Mouse (Mus musculus): ENCODE results near the gene Cln6.
"Not testable (repeated sequence)": the region's sequence is repeated elsewhere in the genome, so short reads cannot be mapped to it uniquely, and the experiment has no call there.

The Cln6 gene

DNA sequence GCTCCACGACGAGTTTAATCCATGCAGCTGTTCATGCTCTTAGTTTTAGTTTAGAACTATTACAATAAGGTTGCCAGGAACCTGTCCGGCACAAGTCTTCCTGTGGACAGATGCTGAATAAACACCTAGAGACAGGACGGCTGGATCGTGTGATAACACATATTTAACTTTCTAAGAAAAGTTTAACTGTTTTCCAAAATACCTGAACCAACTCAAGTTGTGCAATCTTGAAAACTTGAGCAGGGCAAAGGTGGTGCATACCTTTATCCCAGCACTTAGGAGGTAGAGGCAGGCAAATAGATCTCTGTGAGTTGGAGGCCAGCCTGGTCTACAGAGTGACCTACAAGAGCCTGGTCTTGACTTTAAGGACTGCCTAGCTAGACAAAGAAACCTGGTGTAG lies 3.7 kb upstream of the Cln6 start:
- no peak for DNase-seq

GRCm38 (mm10) chr9:62835705-62836446 lies 2.7 kb upstream of the Cln6 start:
- no peak for DNase-seq

- DNase-seq, result no peak
Measured at GRCm38 (mm10) chr9:62837611-62838010, 974 bp upstream of the Cln6 start.

DNA sequence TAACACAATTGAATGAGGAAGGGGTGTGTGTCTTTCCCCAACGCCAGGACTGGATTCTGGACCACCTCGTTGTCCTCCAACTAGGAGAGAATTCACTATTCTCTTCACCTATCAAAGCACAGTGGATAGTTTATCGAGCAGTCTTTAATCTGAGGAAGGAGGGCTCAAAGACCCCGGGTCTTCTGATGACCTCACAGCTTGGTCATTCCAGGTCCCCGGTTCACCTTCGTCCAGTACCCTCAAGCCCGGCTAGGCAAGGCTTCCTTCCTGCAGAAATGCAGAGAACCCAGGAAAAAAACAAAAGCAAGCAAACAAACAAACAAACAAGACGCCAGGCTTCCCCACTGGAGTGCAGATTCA lies 459 bp upstream of the Cln6 start:
- no peak for DNase-seq

GRCm38 (mm10) chr9:62839172-62839770 lies 686 bp downstream of the Cln6 start:
- peak; percentile 47 to 69 for DNase-seq

DNA sequence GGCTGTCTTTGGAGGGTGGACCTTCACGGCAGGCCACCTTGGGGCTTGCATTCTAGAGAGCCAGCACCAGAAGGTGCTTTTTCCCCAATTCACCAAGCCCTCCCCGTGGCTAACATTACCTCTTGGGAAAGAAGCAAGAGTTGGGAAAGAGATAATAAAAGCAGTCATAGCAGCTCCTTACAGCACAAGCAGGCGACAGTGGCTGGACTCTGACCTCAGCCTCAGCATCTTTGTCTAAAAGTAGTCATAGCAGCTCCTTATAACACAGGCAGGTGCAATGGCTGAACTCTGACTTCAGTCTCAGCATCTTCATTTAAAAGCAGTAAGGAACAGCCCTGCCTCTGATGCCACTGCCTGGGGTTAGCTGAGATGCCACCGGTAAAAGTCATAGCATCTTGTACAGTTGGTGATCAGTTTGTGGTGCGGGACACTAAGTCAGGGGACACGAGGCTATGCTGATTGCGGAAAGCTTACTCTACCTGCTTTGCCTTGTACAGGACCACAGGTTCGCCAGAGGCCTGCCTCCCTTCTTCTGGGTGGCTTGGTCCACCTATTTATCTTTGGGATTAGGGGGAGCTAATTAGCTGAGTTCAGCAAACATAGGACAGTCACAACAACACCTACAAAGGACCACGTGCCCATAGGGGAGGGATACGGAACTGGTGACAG lies 4.9 kb downstream of the Cln6 start:
- DNase-seq, result no peak

- peak; percentile 53 to 62 for DNase-seq
Measured at GRCm38 (mm10) chr9:62844461-62844860, 5.9 kb downstream of the Cln6 start.

DNA sequence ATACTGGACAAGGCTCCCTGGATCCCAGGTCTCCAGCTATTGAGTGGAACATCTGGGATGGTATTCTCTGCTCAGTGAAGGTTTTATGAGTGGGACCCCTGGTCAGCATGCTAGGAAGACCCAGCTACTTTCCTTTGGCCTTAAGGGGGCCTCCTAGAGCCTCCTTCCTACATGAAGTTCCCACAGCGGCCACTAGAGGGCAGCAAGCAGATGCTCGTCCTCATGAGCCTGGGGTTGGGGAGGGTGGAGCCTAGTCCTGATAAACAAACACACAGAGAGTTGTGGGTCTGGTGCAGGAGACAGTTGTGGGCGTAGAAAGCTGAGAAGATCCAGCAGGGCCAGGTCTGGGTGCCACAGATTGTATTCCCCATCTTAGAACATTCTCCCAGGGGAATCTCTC lies 9.1 kb downstream of the Cln6 start:
- DNase-seq, result peak; percentile 69 to 90

GRCm38 (mm10) chr9:62848641-62849040 lies 10.1 kb downstream of the Cln6 start:
- no peak for DNase-seq

DNA sequence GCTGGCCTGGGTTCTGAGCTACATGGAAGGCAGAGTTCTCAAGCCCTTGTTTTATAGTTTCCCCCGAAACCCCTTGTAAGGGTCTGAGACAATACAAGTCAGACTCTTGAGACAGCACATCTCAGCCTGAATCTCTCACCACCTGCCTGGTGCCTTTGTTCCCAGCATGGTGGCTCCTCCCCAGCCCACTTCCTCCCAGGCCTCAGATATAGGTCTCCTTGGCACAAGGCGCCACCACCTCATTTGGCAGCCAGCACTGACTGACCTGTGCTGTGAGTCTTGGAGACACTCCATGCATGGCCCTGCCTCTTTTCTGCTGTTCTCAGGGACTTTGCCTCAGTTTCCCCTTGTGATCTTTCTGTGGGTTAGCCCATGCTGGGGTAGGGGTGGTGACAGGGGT lies 13.0 kb downstream of the Cln6 start:
- DNase-seq, result no peak

- peak in 1 of 2 experiments; percentile 34 for DNase-seq
Measured at GRCm38 (mm10) chr9:62854483-62854882, 15.9 kb downstream of the Cln6 start.

GRCm38 (mm10) chr9:62857216-62857615 lies 18.6 kb downstream of the Cln6 start:
- DNase-seq, result peak; percentile 78 to 82

DNA sequence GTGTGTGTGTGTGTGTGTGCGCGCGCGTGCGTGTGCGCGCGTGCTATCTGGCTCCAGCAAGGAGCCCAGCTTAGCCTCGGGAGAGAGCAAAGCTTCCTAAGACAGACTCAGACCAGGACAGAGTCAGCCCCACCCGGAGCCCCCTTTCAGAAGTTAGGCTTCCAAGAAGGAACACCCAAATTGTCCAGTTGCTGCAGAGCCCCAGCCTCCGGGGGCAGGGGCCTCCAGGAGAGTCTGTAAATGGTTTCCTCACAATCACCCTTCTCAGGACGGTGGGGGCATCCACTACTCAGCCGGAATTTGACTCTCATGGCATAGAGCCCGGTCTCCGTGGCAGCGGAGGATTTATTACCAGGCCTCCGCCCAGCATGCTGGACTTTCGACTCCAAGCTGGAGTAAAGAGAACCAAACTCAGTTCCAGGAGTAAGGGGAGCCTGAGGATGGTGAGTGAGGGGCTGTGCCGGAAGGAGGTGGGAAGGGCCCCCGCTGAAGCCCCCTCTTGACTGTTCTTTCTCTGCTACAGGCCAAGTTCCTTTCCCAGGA lies 19.2 kb downstream of the Cln6 start, which contains the start of gene Calml4:
Gene Calml4 (plus strand): TSS at position 362 of the 543 bp plus-strand sequence.
- DNase-seq, result peak; percentile 95 to 96

GRCm38 (mm10) chr9:62858266-62859019 lies 19.9 kb downstream of the Cln6 start:
- DNase-seq, result no peak

DNA sequence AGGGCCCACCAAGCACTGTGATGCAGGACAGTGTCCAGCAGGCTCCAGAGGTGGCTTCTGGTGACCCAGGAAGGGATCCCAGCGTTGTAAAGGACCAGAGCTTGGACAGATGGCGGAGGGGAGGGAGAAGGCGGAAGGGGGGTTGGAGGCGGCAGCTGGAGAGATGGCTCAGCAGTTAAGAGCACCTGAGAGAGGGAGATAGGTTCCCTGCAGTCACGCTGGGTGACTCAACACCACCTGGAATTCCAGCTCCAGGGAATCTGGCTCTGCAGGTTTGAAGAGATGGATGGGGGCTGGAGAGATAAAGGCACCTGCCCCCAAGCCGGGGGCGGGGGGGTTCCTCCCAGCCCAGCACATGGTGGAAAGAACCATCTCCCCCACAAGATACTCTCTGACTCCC lies 21.5 kb downstream of the Cln6 start:
- DNase-seq, result not testable (repeated sequence)

DNA sequence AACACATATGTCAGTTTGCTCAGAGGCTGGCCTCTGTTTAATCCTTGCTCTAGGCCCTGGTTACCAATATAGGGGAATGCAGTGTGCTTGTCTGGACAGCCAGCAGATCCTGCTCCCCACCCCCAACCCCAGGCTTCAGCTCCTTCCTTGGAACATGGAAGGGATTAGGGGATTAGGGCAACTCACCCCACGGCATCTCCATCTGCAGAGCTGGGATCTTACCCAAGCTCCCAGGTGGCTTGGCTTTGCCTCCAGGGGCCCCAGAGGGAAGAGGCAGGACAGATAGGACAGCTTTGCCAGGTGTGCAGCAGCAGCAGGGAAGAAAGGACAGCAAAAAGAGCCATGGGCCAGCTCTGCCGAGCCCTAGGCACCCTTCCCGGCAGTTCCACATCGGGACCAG lies 22.3 kb downstream of the Cln6 start:
- no peak for DNase-seq

DNA sequence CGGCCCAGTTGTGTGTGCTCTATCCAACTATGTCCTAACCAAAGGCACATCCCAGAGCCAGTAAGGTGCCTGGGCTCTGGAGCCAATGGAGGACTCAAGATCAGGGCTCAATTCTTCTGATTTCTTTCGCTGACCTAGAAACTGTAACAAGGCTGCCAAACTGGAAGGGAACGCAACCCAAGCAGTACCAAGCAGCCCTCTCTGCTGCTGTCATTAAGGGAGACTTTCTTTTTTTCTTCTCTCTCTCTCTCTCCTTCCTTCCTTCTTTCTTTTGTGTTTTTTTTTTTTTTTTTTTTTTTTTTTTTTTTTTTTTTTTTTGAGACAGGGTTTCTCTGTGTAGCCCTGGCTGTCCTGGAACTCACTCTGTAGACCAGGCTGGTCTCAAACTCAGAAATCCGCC lies 30.7 kb downstream of the Cln6 start:
- DNase-seq, result not testable (repeated sequence)

- DNase-seq, result no peak
Measured at GRCm38 (mm10) chr9:62870728-62871127, 32.1 kb downstream of the Cln6 start.

DNA sequence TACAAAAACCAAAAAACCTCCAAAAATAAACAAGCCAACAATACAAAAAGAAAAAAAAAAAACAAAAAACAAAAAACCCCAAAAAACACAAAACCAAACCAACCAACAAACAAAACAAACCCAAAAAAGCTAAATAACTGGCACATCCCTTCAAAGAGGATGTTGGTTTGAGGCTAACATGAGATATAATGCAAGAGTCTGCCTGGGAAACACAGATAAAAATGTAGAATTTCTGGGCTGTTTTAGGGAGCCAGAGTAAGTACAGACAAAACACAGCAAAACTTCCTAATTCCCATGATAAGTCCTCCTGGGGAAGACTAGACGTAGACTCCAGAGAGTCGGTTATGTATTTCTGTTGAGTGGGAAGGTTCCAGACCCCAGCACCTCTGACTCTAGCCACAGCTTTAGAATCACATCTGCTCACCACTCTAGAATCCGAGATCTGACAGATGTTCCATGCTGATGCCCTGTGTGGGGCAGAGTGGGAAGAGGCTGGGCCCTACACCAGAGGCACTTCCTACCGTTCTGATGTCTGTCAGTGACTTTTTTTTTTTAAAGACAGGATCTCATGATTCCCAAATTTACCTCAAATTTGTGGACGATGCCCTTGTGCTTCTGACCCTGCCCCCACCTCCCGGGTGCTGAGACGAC lies 38.5 kb downstream of the Cln6 start:
- no peak for DNase-seq

DNA sequence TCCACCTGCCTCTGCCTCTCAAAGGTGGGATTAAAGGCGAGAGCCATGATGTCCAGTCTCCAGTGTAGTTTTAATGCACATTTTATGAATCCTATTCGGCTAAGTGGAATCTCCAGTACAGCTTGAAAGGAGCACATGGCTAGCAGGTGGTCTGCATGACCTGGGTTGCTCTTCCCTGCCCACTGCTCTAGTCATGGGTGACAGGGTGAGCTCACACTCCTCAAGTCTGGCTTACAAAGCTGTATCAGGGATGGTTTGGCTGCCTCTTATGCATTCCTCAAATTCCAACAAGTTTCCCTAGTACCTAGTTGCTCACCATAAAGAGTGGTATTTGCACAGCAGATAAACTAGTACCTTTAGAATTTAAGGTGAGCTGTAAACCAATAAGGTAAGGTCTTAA lies 39.2 kb downstream of the Cln6 start:
- DNase-seq, result no peak

DNA sequence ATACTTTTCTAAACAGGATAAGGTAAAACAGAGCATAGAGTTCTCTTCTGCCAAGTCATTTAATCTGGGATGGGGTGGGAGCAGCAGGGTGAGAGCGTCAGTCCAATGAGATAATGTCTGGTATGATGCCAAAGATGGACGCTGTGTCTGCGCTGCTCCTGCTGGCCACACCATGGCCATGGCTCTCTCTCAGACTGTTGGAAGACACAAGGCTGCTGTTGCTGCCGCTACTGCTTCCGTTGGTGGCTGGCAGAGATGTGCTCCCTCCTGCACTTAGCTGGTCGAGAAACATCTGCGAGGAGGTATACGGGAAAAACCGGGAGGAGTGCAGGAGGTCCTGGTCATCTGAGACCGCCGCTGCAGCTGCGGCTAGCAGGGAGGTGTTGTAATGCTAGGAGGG lies 43.3 kb downstream of the Cln6 start:
- DNase-seq, result no peak

- peak in 1 of 2 experiments; percentile 36 for DNase-seq
Measured at GRCm38 (mm10) chr9:62894486-62894885, 55.9 kb downstream of the Cln6 start.
